Mouse (Mus musculus) bone marrow, adult 2 months (tissue): ENCODE data around the gene Plekha4. TPM values are rescaled to one million over a fixed set of nuclear protein-coding genes. Genes with fewer than 3 reads are reported as not detected.
"Not testable (repeated sequence)": the region's sequence is repeated elsewhere in the genome, so short reads cannot be mapped to it uniquely, and the experiment has no call there.

Experiments used
- H3K27ac ChIP-seq: fragments of 200-500 bp; 2 replicates; pipeline ENCODE4 v1.5.1; 2012; ENCODE audit warnings: low read depth, mild to moderate bottlenecking, control low read depth, inconsistent platforms, low read length; ENCODE audit not compliant: control insufficient read depth, poor library complexity, insufficient read depth
- H3K4me1 ChIP-seq: fragments of 200-500 bp; 2 replicates; pipeline ENCODE4 v1.6.1; 2011; ENCODE audit warnings: low read length; ENCODE audit not compliant: control insufficient read depth, insufficient read depth
- H3K4me3 ChIP-seq: fragments of 200-500 bp; replicated peaks from 2 replicates; pipeline ENCODE3; 2011; ENCODE audit warnings: mild to moderate bottlenecking, low read depth, low read length, control low read depth; ENCODE audit not compliant: control insufficient read depth
- CTCF ChIP-seq: fragments of 200-500 bp; IDR thresholded peaks from 2 replicates; pipeline ENCODE4 v1.5.1; 2011; ENCODE audit warnings: low read length, control low read depth; ENCODE audit not compliant: control insufficient read depth, insufficient read depth
- POLR2A ChIP-seq: fragments of 200-500 bp; IDR thresholded peaks from 2 replicates; pipeline ENCODE4 v1.6.1; 2011; ENCODE audit warnings: low read depth, mild to moderate bottlenecking, control low read depth, low read length, borderline replicate concordance; ENCODE audit not compliant: control insufficient read depth
- WGBS: fragments of 180-500 bp; shearing (Covaris S2); methylation state at CpG from one replicate; pipeline ENCODE4 v1.1.7; 2018; 5-methylcytosine and 5-hydroxymethylcytosine counted together
- polyA plus RNA-seq: library from polyadenylated mRNA; stranded (reverse); fragments of >200 nt; gene quantifications from 2 replicates; pipeline ENCODE4 v1.2.4, GENCODE M21; 2011; ENCODE audit warnings: low replicate concordance; ENCODE audit not compliant: missing spikeins, insufficient read depth, insufficient read length

The Plekha4 gene
- polyA plus RNA-seq, 1 experiment: 8.9 TPM

DNA sequence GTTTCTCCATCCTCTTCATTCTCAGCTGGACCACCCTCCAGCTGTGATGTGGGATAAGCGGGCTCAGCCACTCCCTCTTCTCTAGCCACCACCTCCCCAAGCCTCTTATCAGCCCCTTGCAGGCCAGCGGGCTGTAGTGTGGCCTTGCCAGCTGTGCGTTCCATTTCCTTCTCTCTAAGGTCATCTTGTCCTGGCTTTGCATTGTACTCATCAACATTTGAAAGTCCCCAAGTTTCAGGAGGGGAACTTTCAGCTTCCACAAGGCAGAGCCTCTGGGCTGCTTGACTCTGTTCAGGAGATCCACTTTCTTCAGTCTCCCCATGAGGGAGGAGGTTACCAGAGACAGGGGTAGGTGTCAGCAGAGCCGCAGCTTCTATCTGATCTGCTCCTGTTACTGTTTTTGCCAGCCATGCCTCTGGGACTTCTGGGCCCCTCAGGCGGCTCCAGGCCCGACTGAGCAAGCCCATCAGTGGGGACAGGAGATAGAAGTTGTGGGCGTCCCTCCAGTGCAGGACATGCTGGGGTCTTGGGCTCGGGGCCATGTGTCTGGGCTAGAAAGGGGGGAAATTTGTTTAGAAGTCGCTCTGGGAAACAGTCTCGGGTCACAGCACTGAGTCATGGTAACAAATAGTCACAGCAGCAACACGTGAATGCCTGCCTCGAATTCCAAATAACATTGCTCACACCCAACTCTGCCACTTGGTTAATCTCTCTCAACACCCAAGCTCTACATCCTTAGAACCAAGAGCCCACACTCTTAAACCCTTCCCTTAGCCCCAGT is 1.1 kb upstream of the Plekha4 start:
- Histone ChIP-seq H3K27ac (peak overlapping the region; percentile 98), H3K4me3 (peak overlapping the region; percentile 92), H3K4me1 (peaks cover 1% of the 10 kb centered on the region)
- 10% methylated on average over 12 of the region's 12 CpGs for WGBS
- TF ChIP-seq POLR2A: peak; percentile 72
- no peak for TF ChIP-seq CTCF

GRCm38 (mm10) chr7:45526474-45527120 is 467 bp downstream of the Plekha4 start:
- no peak for TF ChIP-seq CTCF
- TF ChIP-seq POLR2A: no peak
- WGBS: 20% methylated on average over 7 of the region's 7 CpGs
- peak overlapping the region; percentile 98 for H3K27ac ChIP-seq
- H3K4me1 ChIP-seq: peaks cover 1% of the 10 kb centered on the region
- peak overlapping the region; percentile 92 for H3K4me3 ChIP-seq

GRCm38 (mm10) chr7:45527169-45527568 is 1.0 kb downstream of the Plekha4 start:
- H3K4me1 ChIP-seq: not testable (repeated sequence)

DNA sequence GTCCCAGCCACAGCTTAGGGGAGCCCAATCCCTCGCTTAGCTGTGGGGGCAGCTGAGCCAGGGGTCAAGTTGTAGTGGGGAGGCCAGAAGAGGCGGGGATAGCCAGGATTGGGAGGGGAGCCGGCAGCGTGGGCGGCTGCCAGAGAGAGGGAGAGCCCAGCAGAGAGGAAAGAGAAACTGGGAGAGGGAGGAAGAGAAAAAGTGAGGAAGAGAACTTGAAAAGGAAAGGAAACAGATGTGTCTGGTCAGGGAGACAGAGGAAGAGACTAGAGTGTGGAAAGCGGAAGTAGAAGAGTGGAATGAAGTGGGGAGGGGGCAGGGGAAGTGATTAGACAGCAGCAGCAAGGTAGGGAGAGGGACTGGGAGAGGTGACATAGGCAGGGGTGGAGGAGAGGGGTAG is 3.3 kb downstream of the Plekha4 start:
- Histone ChIP-seq H3K4me3 (no peak overlapping the region), H3K4me1 (no peaks in the 10 kb centered on the region; the same call in none of the 2 replicates), H3K27ac (no peak overlapping the region)
- WGBS: 5% methylated on average over 6 of the region's 6 CpGs
- TF ChIP-seq POLR2A: no peak
- no peak for TF ChIP-seq CTCF

More at GRCm38 (mm10) chr7:45527169-45527568, 1.0 kb downstream of the Plekha4 start:
- H3K4me3 ChIP-seq: peak overlapping the region; percentile 29
- 68% methylated on average over 6 of the region's 6 CpGs for WGBS
- H3K27ac ChIP-seq: peak overlapping the region; percentile 12; the same call in 1 of the 2 replicates

DNA sequence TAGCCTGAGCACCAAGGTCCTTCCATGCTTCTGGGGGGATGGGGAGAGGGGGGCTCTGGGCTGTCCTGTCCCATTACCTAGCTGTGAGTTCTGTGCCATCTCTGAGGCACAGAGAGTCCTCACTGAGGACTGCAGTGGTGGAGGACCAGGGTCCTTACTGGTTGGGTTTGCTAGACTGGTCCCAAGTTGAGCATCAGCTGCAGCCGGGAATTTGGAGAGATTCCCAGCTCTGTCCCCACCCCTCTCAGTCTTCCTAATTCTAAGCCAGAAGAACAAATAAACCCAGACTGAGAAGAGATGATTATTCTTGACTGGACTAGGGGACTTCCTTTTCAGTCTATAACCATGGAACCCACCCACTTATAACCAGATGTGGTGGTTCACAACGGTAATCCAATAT is 4.5 kb downstream of the Plekha4 start:
- no peak overlapping the region for H3K27ac ChIP-seq
- WGBS: 64% methylated on average over 2 of the region's 2 CpGs
- no peak for TF ChIP-seq CTCF
- no peak for TF ChIP-seq POLR2A
- H3K4me1 ChIP-seq: no peaks in the 10 kb centered on the region; the same call in none of the 2 replicates
- no peak overlapping the region for H3K4me3 ChIP-seq

GRCm38 (mm10) chr7:45535676-45536075 is 9.5 kb downstream of the Plekha4 start:
- no peak for TF ChIP-seq POLR2A
- no peak for TF ChIP-seq CTCF
- WGBS: 76% methylated on average over 1 of the region's 1 CpGs
- H3K4me1 ChIP-seq: no peaks in the 10 kb centered on the region
- no peak overlapping the region for H3K27ac ChIP-seq
- H3K4me3 ChIP-seq: no peak overlapping the region

DNA sequence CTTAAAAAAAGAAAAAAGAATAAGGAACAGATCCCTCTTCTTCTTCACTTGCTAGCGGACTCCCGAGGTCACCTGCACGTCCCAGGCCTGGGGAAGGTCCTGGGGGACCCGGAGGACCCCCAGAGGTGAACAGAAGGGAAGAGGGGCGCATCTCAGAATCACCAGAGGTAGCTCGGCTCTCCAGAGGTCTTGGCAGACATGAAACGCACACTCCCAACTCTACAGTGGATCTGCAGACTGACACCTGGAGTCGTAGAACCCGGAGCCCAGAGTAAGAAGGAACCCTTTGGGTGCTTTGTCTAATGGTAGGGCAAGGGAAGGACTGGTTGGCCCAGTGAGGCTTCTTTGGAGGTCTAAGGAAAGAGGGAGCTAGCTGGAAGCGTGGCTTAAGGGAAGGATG is 11.5 kb downstream of the Plekha4 start:
- no peak overlapping the region for H3K27ac ChIP-seq
- no peaks in the 10 kb centered on the region for H3K4me1 ChIP-seq
- TF ChIP-seq CTCF (no peak), POLR2A (no peak)
- WGBS: 81% methylated on average over 10 of the region's 10 CpGs
- no peak overlapping the region for H3K4me3 ChIP-seq

GRCm38 (mm10) chr7:45538163-45539041 is 12.3 kb downstream of the Plekha4 start:
- H3K4me1 ChIP-seq: no peaks in the 10 kb centered on the region
- H3K4me3 ChIP-seq: peak overlapping the region; percentile 25
- TF ChIP-seq CTCF (no peak), POLR2A (no peak)
- 3% methylated on average over 29 of the region's 29 CpGs for WGBS
- no peak overlapping the region for H3K27ac ChIP-seq
